Mouse (Mus musculus) liver, embryonic 14.5 days (tissue): ENCODE measurements at regions not wholly inside any gene's neighbourhood (a gene's known extent, or its start where the extent isn't known, plus 50 kb on each side); places are given as distances from the start of the nearest gene placed in this dataset.

Experiments used
- ATAC-seq: fragments of 200-750 bp; cut with Nextera tagmentation; 2 replicates; pipeline ENCODE4 v1.8.0; 2017; ENCODE audit warnings: moderate number of reproducible peaks, mild to moderate bottlenecking, moderate library complexity; ENCODE audit not compliant: insufficient read depth
- DNase-seq, 3 experiments: peaks; one replicate each; pipeline ENCODE4 v3.0.0-alpha.2; 2012 to 2013; ENCODE audit warnings: low read depth in 3 of 3, low spot score in 3 of 3
- H3K27ac ChIP-seq: fragments of 300-500 bp; sonication (generic); 2 replicates; pipeline ENCODE4 v1.5.1; 2014; ENCODE audit warnings: moderate library complexity, mild to moderate bottlenecking, control low read depth, inconsistent platforms
- H3K27me3 ChIP-seq: fragments of 300-500 bp; sonication (generic); 2 replicates; pipeline ENCODE4 v1.6.1; 2014; ENCODE audit warnings: mild to moderate bottlenecking, low read length, moderate library complexity; ENCODE audit not compliant: control insufficient read depth, insufficient read depth
- H3K36me3 ChIP-seq: fragments of 300-500 bp; sonication (generic); replicated peaks from 2 replicates; pipeline ENCODE4 v1.6.1; 2014; ENCODE audit warnings: low read depth; ENCODE audit not compliant: control insufficient read depth, insufficient read depth
- H3K4me1 ChIP-seq, 2 experiments: fragments of 200-500 bp in 1 of 2; fragments of 300-500 bp in 1 of 2; sonication (generic) in 1 of 2; replicated peaks; 2 replicates each; pipeline ENCODE4 v1.6.1; 2012 to 2014; ENCODE audit warnings: antibody characterized with exemption in 1 of 2, inconsistent platforms in 1 of 2, low read length in 1 of 2; ENCODE audit not compliant: control insufficient read depth in 2 of 2, insufficient read depth in 2 of 2
- H3K4me2 ChIP-seq: fragments of 300-500 bp; sonication (generic); 2 replicates; pipeline ENCODE4 v1.6.1; 2014; ENCODE audit warnings: low read depth, mild to moderate bottlenecking, control low read depth, moderate library complexity
- H3K4me3 ChIP-seq, 2 experiments: fragments of 200-500 bp in 1 of 2; fragments of 300-500 bp in 1 of 2; sonication (generic) in 1 of 2; 2 replicates each; pipeline ENCODE4 v1.5.1; 2012 to 2014; ENCODE audit warnings: low read depth in 2 of 2, low read length in 2 of 2, mild to moderate bottlenecking in 2 of 2, control low read depth in 1 of 2, inconsistent platforms in 1 of 2, moderate library complexity in 1 of 2; ENCODE audit not compliant: insufficient read depth in 1 of 2
- H3K9ac ChIP-seq: fragments of 300-500 bp; sonication (generic); replicated peaks from 2 replicates; pipeline ENCODE4 v1.6.1; 2014; ENCODE audit warnings: mild to moderate bottlenecking, control low read depth, moderate library complexity
- H3K9me3 ChIP-seq: fragments of 300-500 bp; sonication (generic); 2 replicates; pipeline ENCODE4 v1.6.1; 2016; ENCODE audit warnings: low read length, mixed read lengths; ENCODE audit not compliant: control insufficient read depth
- CTCF ChIP-seq: IDR thresholded peaks from 2 replicates; pipeline ENCODE4 v1.5.1; 2016; ENCODE audit warnings: antibody characterized with exemption, low read depth, control low read depth
- EP300 ChIP-seq: IDR thresholded peaks from 2 replicates; pipeline ENCODE4 v1.6.1; 2016; ENCODE audit warnings: antibody characterized with exemption, low read depth
- WGBS: fragments of 180-500 bp; shearing (Covaris S2); extraction: QIAGEN DNeasy Blood & Tissue Kit; methylation state at CpG from one replicate; pipeline ENCODE4 v1.1.7; 2014; ENCODE audit not compliant: insufficient replicate concordance; 5-methylcytosine and 5-hydroxymethylcytosine counted together

- Histone ChIP-seq H3K27ac (no peak overlapping the region), H3K9me3 (no peaks in the 10 kb centered on the region), H3K4me1 (no peaks in the 10 kb centered on the region), H3K27me3 (no peaks in the 10 kb centered on the region), H3K36me3 (no peaks in the 10 kb centered on the region), H3K9ac (no peak overlapping the region), H3K4me2 (no peak overlapping the region), H3K4me3 (no peak overlapping the region)
- DNase-seq (no peak), ATAC-seq (no peak)
- 10% methylated on average over 1 of the region's 1 CpGs for WGBS
- TF ChIP-seq CTCF (no peak), EP300 (no peak)
These were observed 1279.8 kb downstream of the Slc22a22 start for GRCm38 (mm10) chr15:56197425-56198201.

GRCm38 (mm10) chr15:56166236-56166635 lies 1311.2 kb downstream of the Slc22a22 start:
- Histone ChIP-seq H3K27ac (no peak overlapping the region), H3K9ac (no peak overlapping the region), H3K4me3 (no peak overlapping the region), H3K9me3 (no peaks in the 10 kb centered on the region), H3K36me3 (no peaks in the 10 kb centered on the region), H3K4me1 (no peaks in the 10 kb centered on the region), H3K27me3 (no peaks in the 10 kb centered on the region), H3K4me2 (no peak overlapping the region)
- DNase-seq = no peak
- WGBS = 25% methylated on average over 6 of the region's 6 CpGs
- no peak for ATAC-seq
- no peak for TF ChIP-seq EP300
- no peak for TF ChIP-seq CTCF

GRCm38 (mm10) chr15:56158726-56159125 lies 1318.7 kb downstream of the Slc22a22 start:
- Histone ChIP-seq H3K9me3 (no peaks in the 10 kb centered on the region), H3K4me3 (no peak overlapping the region), H3K27me3 (no peaks in the 10 kb centered on the region), H3K4me1 (no peaks in the 10 kb centered on the region), H3K27ac (no peak overlapping the region), H3K4me2 (no peak overlapping the region), H3K9ac (no peak overlapping the region), H3K36me3 (no peaks in the 10 kb centered on the region)
- no peak for DNase-seq
- 46% methylated on average over 2 of the region's 2 CpGs for WGBS
- no peak for ATAC-seq
- TF ChIP-seq EP300 (no peak), CTCF (no peak)

- TF ChIP-seq CTCF = no peak
- no peak for TF ChIP-seq EP300
- no peaks in the 10 kb centered on the region for H3K27me3 ChIP-seq
- no peak overlapping the region for H3K9ac ChIP-seq
- no peak overlapping the region for H3K4me2 ChIP-seq
- H3K9me3 ChIP-seq = no peaks in the 10 kb centered on the region
- H3K27ac ChIP-seq = no peak overlapping the region
- no peak overlapping the region for H3K4me3 ChIP-seq
- no peak for DNase-seq
- H3K4me1 ChIP-seq = no peaks in the 10 kb centered on the region
- ATAC-seq = no peak
- H3K36me3 ChIP-seq = no peaks in the 10 kb centered on the region
- 60% methylated on average over 3 of the region's 3 CpGs for WGBS
These were observed 1338.0 kb downstream of the Slc22a22 start for GRCm38 (mm10) chr15:56139451-56139850.

- Histone ChIP-seq H3K9ac (no peak overlapping the region), H3K27ac (no peak overlapping the region), H3K4me1 (no peaks in the 10 kb centered on the region), H3K36me3 (no peaks in the 10 kb centered on the region), H3K27me3 (no peaks in the 10 kb centered on the region), H3K9me3 (no peaks in the 10 kb centered on the region), H3K4me3 (no peak overlapping the region), H3K4me2 (no peak overlapping the region)
- DNase-seq (no peak), ATAC-seq (no peak)
- TF ChIP-seq CTCF = no peak
- TF ChIP-seq EP300 = no peak
- 63% methylated on average over 7 of the region's 7 CpGs for WGBS
These were observed 1340.9 kb downstream of the Slc22a22 start for GRCm38 (mm10) chr15:56136420-56136970.
